Mouse (Mus musculus): Measurements from ENCODE around the gene 1700056E22Rik. TPM values are rescaled to one million over a fixed set of nuclear protein-coding genes. Genes with fewer than 3 reads are reported as not detected.

The 1700056E22Rik gene
- total and polyA plus RNA-seq, 3 experiments: 0.35 to 1.1 TPM; not detected in 1

GRCm38 (mm10) chr1:184082661-184083060 lies 48.6 kb upstream of the 1700056E22Rik start:
- H3K36me3 ChIP-seq (ENCODE audit: control insufficient read depth in 1 of 2, insufficient read depth in 2 of 2, low read length in 2 of 2): peaks cover 0 to 10% of the 10 kb centered on the region in 2 experiments; a peak in 2 of 4 replicates
- H3K4me1 ChIP-seq (ENCODE audit: control insufficient read depth in 1 of 2, insufficient read depth in 2 of 2, low read length in 2 of 2): peaks cover 4 to 5% of the 10 kb centered on the region in 2 experiments; a peak in 2 of 4 replicates
- no peak for TF ChIP-seq ZC3H11A (IDR thresholded peaks at IDR 0.05; ENCODE audit: low read depth, low read length)
- no peak for TF ChIP-seq E2F4 (IDR thresholded peaks at IDR 0.05; ENCODE audit: borderline replicate concordance, low read depth, low read length)
- no peak for TF ChIP-seq UBTF (IDR thresholded peaks at IDR 0.05; ENCODE audit: borderline replicate concordance, insufficient read depth, low read depth, low read length)
- no peak for TF ChIP-seq HCFC1 (IDR thresholded peaks at IDR 0.05; ENCODE audit: low read depth, low read length)
- TF ChIP-seq EP300 (IDR thresholded peaks at IDR 0.05; ENCODE audit: low read depth in 1 of 2, low read length in 2 of 2): no peak
- no peak for TF ChIP-seq NELFE (IDR thresholded peaks at IDR 0.05; ENCODE audit: low read depth, low read length)
- TF ChIP-seq CTCF (IDR thresholded peaks at IDR 0.05 in 2 of 3, conservative IDR thresholded peaks at IDR 0.05 in 1 of 3; ENCODE audit: control insufficient read depth in 1 of 3, insufficient read depth in 1 of 3, low read depth in 2 of 3, low read length in 3 of 3, poor library complexity in 1 of 3, severe bottlenecking in 1 of 3): no peak
- no peak for TF ChIP-seq RCOR1 (IDR thresholded peaks at IDR 0.05; ENCODE audit: low read depth, low read length)
- no peak for TF ChIP-seq CHD2 (IDR thresholded peaks at IDR 0.05; ENCODE audit: low read length)
- TF ChIP-seq GABPA (IDR thresholded peaks at IDR 0.05; ENCODE audit: low read depth, low read length): no peak
- TF ChIP-seq NRF1 (IDR thresholded peaks at IDR 0.05; ENCODE audit: insufficient read depth, low read depth, low read length, poor library complexity, severe bottlenecking): no peak

GRCm38 (mm10) chr1:184079304-184079703 lies 45.2 kb upstream of the 1700056E22Rik start:
- Histone ChIP-seq H3K4me1 (ENCODE audit: control insufficient read depth in 1 of 2, insufficient read depth in 2 of 2, low read length in 2 of 2) (peaks cover 4 to 5% of the 10 kb centered on the region in 2 experiments; a peak in 2 of 4 replicates), H3K9me3 (replicated peaks; ENCODE audit: insufficient read depth, low read length) (no peaks in the 10 kb centered on the region), H3K36me3 (ENCODE audit: control insufficient read depth in 1 of 2, insufficient read depth in 2 of 2, low read length in 2 of 2) (peaks cover 0 to 10% of the 10 kb centered on the region in 2 experiments; a peak in 2 of 4 replicates), H3K27me3 (ENCODE audit: control insufficient read depth in 1 of 2, insufficient read depth in 2 of 2, low read length in 2 of 2) (no peaks in the 10 kb centered on the region; a peak in 2 of 4 replicates), H3K9ac (ENCODE audit: control insufficient read depth, low read depth, low read length, poor library complexity, severe bottlenecking) (no peak overlapping the region), H3K4me3 (ENCODE audit: control insufficient read depth in 1 of 2, insufficient read depth in 1 of 2, low read depth in 2 of 2, low read length in 2 of 2) (no peak overlapping the region), H3K27ac (ENCODE audit: control insufficient read depth, low read depth, low read length) (no peak overlapping the region), H3K79me2 (ENCODE audit: control insufficient read depth, insufficient read depth, low read length, poor library complexity) (no peaks in the 10 kb centered on the region)
- DNase-seq (ENCODE audit: low read depth, low spot score): peak; percentile 57
- TF ChIP-seq ETS1 (IDR thresholded peaks at IDR 0.05; ENCODE audit: low read depth, low read length) (0 out of 2 replicates have a peak, but pooled peaks have one; percentile 30), NELFE (IDR thresholded peaks at IDR 0.05; ENCODE audit: low read depth, low read length) (no peak), ZC3H11A (IDR thresholded peaks at IDR 0.05; ENCODE audit: low read depth, low read length) (no peak), E2F4 (IDR thresholded peaks at IDR 0.05; ENCODE audit: borderline replicate concordance, low read depth, low read length) (no peak), MAZ (IDR thresholded peaks at IDR 0.05; ENCODE audit: low read depth, low read length) (no peak), POLR2AphosphoS5 (IDR thresholded peaks at IDR 0.05; ENCODE audit: borderline replicate concordance, low read depth, low read length) (no peak), MAFK (IDR thresholded peaks at IDR 0.05; ENCODE audit: borderline replicate concordance, low read depth, low read length) (no peak), ZMIZ1 (IDR thresholded peaks at IDR 0.05; ENCODE audit: low read depth, low read length) (no peak), CHD2 (IDR thresholded peaks at IDR 0.05; ENCODE audit: low read length) (no peak), RCOR1 (IDR thresholded peaks at IDR 0.05; ENCODE audit: low read depth, low read length) (peak; percentile 49), MYC (IDR thresholded peaks at IDR 0.05; ENCODE audit: low read depth, low read length) (no peak), TAL1 (IDR thresholded peaks at IDR 0.05; ENCODE audit: low read length) (no peak), MYB (IDR thresholded peaks at IDR 0.05; ENCODE audit: low read depth, low read length) (no peak), HCFC1 (IDR thresholded peaks at IDR 0.05; ENCODE audit: low read depth, low read length) (no peak), TCF12 (IDR thresholded peaks at IDR 0.05; ENCODE audit: low read depth, low read length) (0 out of 2 replicates have a peak, but pooled peaks have one; percentile 14), EP300 (IDR thresholded peaks at IDR 0.05; ENCODE audit: low read depth in 1 of 2, low read length in 2 of 2) (peak; percentile 62 to 78), NRF1 (IDR thresholded peaks at IDR 0.05; ENCODE audit: insufficient read depth, low read depth, low read length, poor library complexity, severe bottlenecking) (no peak), MEF2A (IDR thresholded peaks at IDR 0.05; ENCODE audit: extremely low read depth, insufficient replicate concordance, low read depth, low read length, poor library complexity, severe bottlenecking) (no peak), ELF1 (IDR thresholded peaks at IDR 0.05; ENCODE audit: low read depth, low read length) (peak; percentile 41; the same call in 1 of the 2 replicates), USF2 (IDR thresholded peaks at IDR 0.05; ENCODE audit: borderline replicate concordance in 1 of 2, insufficient read depth in 1 of 2, low read depth in 1 of 2, low read length in 2 of 2) (no peak), CHD1 (IDR thresholded peaks at IDR 0.05; ENCODE audit: low read depth, low read length) (no peak), RAD21 (IDR thresholded peaks at IDR 0.05; ENCODE audit: low read depth, low read length) (no peak), SIN3A (IDR thresholded peaks at IDR 0.05; ENCODE audit: low read length) (no peak), MAX (IDR thresholded peaks at IDR 0.05; ENCODE audit: low read length) (no peak), GATA1 (IDR thresholded peaks at IDR 0.05; ENCODE audit: low read depth, low read length) (peak; percentile 50), TBP (IDR thresholded peaks at IDR 0.05; ENCODE audit: low read depth, low read length) (no peak)

More at GRCm38 (mm10) chr1:184082661-184083060, 48.6 kb upstream of the 1700056E22Rik start:
- DNase-seq (ENCODE audit: low read depth, low spot score): no peak
- Histone ChIP-seq H3K9me3 (replicated peaks; ENCODE audit: insufficient read depth, low read length) (no peaks in the 10 kb centered on the region), H3K4me3 (ENCODE audit: control insufficient read depth in 1 of 2, insufficient read depth in 1 of 2, low read depth in 2 of 2, low read length in 2 of 2) (no peak overlapping the region), H3K9ac (ENCODE audit: control insufficient read depth, low read depth, low read length, poor library complexity, severe bottlenecking) (no peak overlapping the region), H3K27me3 (ENCODE audit: control insufficient read depth in 1 of 2, insufficient read depth in 2 of 2, low read length in 2 of 2) (no peaks in the 10 kb centered on the region; a peak in 2 of 4 replicates), H3K79me2 (ENCODE audit: control insufficient read depth, insufficient read depth, low read length, poor library complexity) (no peaks in the 10 kb centered on the region), H3K27ac (ENCODE audit: control insufficient read depth, low read depth, low read length) (no peak overlapping the region)
